Mouse (Mus musculus): Measurements from ENCODE around the gene Pck2.

DNA sequence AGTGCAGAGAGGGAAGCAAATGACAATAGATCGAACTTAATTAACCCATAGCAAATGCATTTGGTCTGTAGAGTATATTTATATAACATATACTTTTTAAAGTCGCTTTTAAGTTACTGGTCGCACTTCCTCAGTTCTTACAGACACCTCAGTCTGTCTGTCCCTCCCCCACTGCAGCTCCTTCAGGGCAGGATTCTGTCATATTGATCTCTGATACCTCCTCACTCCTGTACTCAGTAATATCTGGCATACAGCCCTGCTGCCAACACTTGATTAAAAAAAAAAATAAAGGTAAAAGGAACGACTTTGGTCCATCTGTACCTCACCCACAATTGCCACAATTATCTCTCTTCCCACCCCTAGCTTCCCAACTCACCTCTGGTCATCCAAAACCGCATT lies 44.2 kb downstream of the Pck2 start:
- TF ChIP-seq CTCF (IDR thresholded peaks at IDR 0.05; ENCODE audit: control insufficient read depth, insufficient read depth, low read length) (no peak), POLR2A (IDR thresholded peaks at IDR 0.05; ENCODE audit: borderline replicate concordance, control insufficient read depth, low read depth, low read length) (no peak)
